Mouse (Mus musculus) embryonic fibroblast, embryonic 13.5 days (primary cell): Measurements from ENCODE around the gene Rgl1.
"Not testable (repeated sequence)": the region's sequence is repeated elsewhere in the genome, so short reads cannot be mapped to it uniquely, and the experiment has no call there.

ENCODE experiments used
- CTCF ChIP-seq: IDR thresholded peaks from 2 replicates; pipeline ENCODE4 v1.5.1; 2011; ENCODE audit warnings: mild to moderate bottlenecking, control low read depth, low read length, moderate library complexity, borderline replicate concordance; ENCODE audit not compliant: insufficient read depth
- POLR2A ChIP-seq: IDR thresholded peaks from 2 replicates; pipeline ENCODE4 v1.6.1; 2011; ENCODE audit warnings: low read depth, mild to moderate bottlenecking, control low read depth, low read length, moderate library complexity

GRCm38 (mm10) chr1:152642207-152642606 is 123.9 kb downstream of the Rgl1 start:
- not testable (repeated sequence) for TF ChIP-seq POLR2A, CTCF
